16 mouse cellular contexts compared by ENCODE assay signal in the genomic region with DNA sequence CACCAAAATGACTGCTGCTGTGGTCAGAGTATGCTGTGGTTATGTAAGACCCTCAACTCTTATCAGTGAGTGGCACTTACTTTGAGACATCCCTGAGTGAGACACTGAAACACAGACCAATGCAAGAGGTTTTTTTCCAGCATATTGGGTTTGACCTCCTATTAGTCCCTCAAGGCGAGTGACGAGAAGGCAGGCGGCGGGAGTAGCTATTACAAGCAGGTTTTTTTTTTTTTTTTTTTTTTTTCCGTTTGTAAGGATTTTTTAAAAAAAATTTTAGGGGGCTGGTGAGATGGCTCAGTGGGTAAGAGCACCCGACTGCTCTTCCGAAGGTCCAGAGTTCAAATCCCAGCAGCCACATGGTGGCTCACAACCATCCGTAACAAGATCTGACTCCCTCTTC. TPM values are rescaled to one million over a fixed set of nuclear protein-coding genes. Genes with fewer than 3 reads are reported as not detected.
DNase-seq lines count a peak whose midpoint lies in the region; TF ChIP-seq lines count a peak whose summit lies in the region.
"Not testable (repeated sequence)": the region's sequence is repeated elsewhere in the genome, so short reads cannot be mapped to it uniquely, and the experiment has no call there.
"Had no signal": no experiment of that assay in that cellular context is flagged by ENCODE, and none has a peak within 500 bp of the region (broad histone marks: within the 10 kb centered on the region; RNA-seq: fewer than 3 reads in every experiment).

No protein-coding gene starts in this region.

- not testable (repeated sequence) for H3K27me3 ChIP-seq in CH12.LX (replicated peaks)

- not testable (repeated sequence) for H3K36me3 ChIP-seq in CH12.LX (replicated peaks in 1 of 2; ENCODE audit: control insufficient read depth in 1 of 2, insufficient read depth in 1 of 2, low read length in 1 of 2); ES-E14 (ENCODE audit: control insufficient read depth, insufficient read depth, low read length, poor library complexity, severe bottlenecking)

- not testable (repeated sequence) for H3K4me2 ChIP-seq in CH12.LX (ENCODE audit: insufficient read depth, low read depth, poor library complexity, severe bottlenecking)

- H3K9me3 ChIP-seq in CH12.LX (replicated peaks; ENCODE audit: low read length): peaks cover 20% of the 10 kb centered on the region
- H3K9me3 ChIP-seq in ES-E14 (ENCODE audit: control insufficient read depth, insufficient read depth, low read depth, low read length): not testable (repeated sequence)

- TF ChIP-seq POLR2A in CH12.LX (IDR thresholded peaks at IDR 0.05; ENCODE audit: low read depth, low read length): not testable (repeated sequence)

- in situ Hi-C loops in CH12.LX (cut with MboI; ENCODE audit: low pct_ligation_motif_present, low pct_unique_long_range_greater_than_20kb, low sequenced_read_pairs); ES-E14 (cut with MboI; ENCODE audit: low sequenced_read_pairs in 2 of 2, unreplicated experiment in 2 of 2): not testable (repeated sequence)

- H3K9ac ChIP-seq in CH12.LX (ENCODE audit: insufficient read depth, low read depth); ES-E14 (ENCODE audit: insufficient read depth, low read depth, low read length, poor library complexity, severe bottlenecking): not testable (repeated sequence)

- dilution Hi-C loops in CH12.LX (cut with MboI; ENCODE audit: extremely low pct_ligation_motif_present, extremely low pct_unique_long_range_greater_than_20kb, low sequenced_read_pairs): not testable (repeated sequence)

- not testable (repeated sequence) for H3K4me3 ChIP-seq in CH12.LX (replicated peaks in 1 of 3; ENCODE audit: low read depth in 2 of 3, low read length in 2 of 3, poor library complexity in 1 of 3); ES-E14 (ENCODE audit: insufficient read depth in 1 of 2, low read depth in 1 of 2, low read length in 2 of 2, poor library complexity in 1 of 2, severe bottlenecking in 1 of 2)

- TF ChIP-seq CTCF in CH12.LX (conservative IDR thresholded peaks at IDR 0.05 in 1 of 2, IDR thresholded peaks at IDR 0.05 in 1 of 2; ENCODE audit: low read depth in 2 of 2, low read length in 2 of 2): not testable (repeated sequence)

- not testable (repeated sequence) for TF ChIP-seq EP300 in CH12.LX (IDR thresholded peaks at IDR 0.05; ENCODE audit: low read length)

- TF ChIP-seq RAD21 in CH12.LX (IDR thresholded peaks at IDR 0.05; ENCODE audit: low read depth, low read length): not testable (repeated sequence)

- H3K4me1 ChIP-seq in CH12.LX (ENCODE audit: control insufficient read depth in 1 of 2, insufficient read depth in 2 of 2): peaks cover 12 to 42% of the 10 kb centered on the region in 2 experiments
- H3K4me1 ChIP-seq in ES-E14 (ENCODE audit: control insufficient read depth in 2 of 2, insufficient read depth in 2 of 2, low read length in 2 of 2, poor library complexity in 1 of 2): not testable (repeated sequence)

- H3K79me2 ChIP-seq in CH12.LX (replicated peaks; ENCODE audit: control insufficient read depth, extremely low read depth, insufficient read depth, poor library complexity, severe bottlenecking): not testable (repeated sequence)

- not testable (repeated sequence) for DNase-seq in CH12.LX (ENCODE audit: extremely low read depth); ES-E14 (ENCODE audit: low read depth, low spot score)
- peak; percentile 20 for DNase-seq in NIH3T3 (ENCODE audit: low read depth)

- H3K27ac ChIP-seq in CH12.LX (ENCODE audit: insufficient read depth, low read depth); ES-E14 (ENCODE audit: insufficient read depth, low read depth, low read length, poor library complexity, severe bottlenecking): not testable (repeated sequence)

TF ChIP-seq in CH12.LX, 34 proteins besides CTCF, POLR2A, EP300 and RAD21:
- TF ChIP-seq ZNF384 (IDR thresholded peaks at IDR 0.05; ENCODE audit: low read depth, low read length): peak; percentile 56; the same call in 1 of the 2 replicates

TF ChIP-seq in ES-E14, 5 proteins besides CTCF, POLR2A, EP300 and RAD21:
- TF ChIP-seq ZNF384 (IDR thresholded peaks at IDR 0.05; ENCODE audit: low read depth, low read length): peak; percentile 84

RNA-seq across cellular contexts. Expression of a gene that starts 24.7 kb away (rescaled TPM):
- 0.17 and 0.29 TPM in 2 replicates for total RNA-seq in CH12.LX (2012; rRNA removed)
- 0.32 and 0.42 TPM in 2 replicates for total RNA-seq in CH12.LX (2014; rRNA removed)
- polyA plus RNA-seq in CH12.LX (2012; ENCODE audit: insufficient read length, low read depth): not detected in 2 replicates
- 0.32 and 0.45 TPM in 2 replicates for total RNA-seq in ES-E14 (2012; rRNA removed)
- total RNA-seq: adrenal gland, adult 18-20 months; adrenal gland, adult 2 months; adrenal gland, postnatal 10 days; adrenal gland, postnatal 14 days; adrenal gland, postnatal 25 days; adrenal gland, postnatal 36 days; adrenal gland, postnatal 4 days; G1E; MEL had no signal
- polyA plus RNA-seq: activated CD4-positive, CD25-positive, alpha-beta regulatory T cell, adult 4 months; adrenal gland, adult 2 months; C2C12; CD4-positive, CD25-positive, alpha-beta regulatory T cell, adult 4 months; G1E; Patski had no signal

RNA-seq across cellular contexts. Expression of a gene that starts 33.8 kb away (rescaled TPM):
- 1.3 and 3.1 TPM in 2 replicates for total RNA-seq in CH12.LX (2012; rRNA removed)
- total RNA-seq in CH12.LX (2014; rRNA removed): 0.84 and 1.2 TPM in 2 replicates
- 3.2 TPM in 2 replicates for polyA plus RNA-seq in CH12.LX (2012; ENCODE audit: insufficient read length, low read depth)
- total RNA-seq in ES-E14 (2012; rRNA removed): 9.6 and 13.4 TPM in 2 replicates

RNA-seq across cellular contexts. Expression of a gene that starts 34.7 kb away (rescaled TPM):
- 111 and 132 TPM in 2 replicates for total RNA-seq in CH12.LX (2012; rRNA removed)
- total RNA-seq in CH12.LX (2014; rRNA removed): 147 and 151 TPM in 2 replicates
- 502 and 886 TPM in 2 replicates for polyA plus RNA-seq in CH12.LX (2012; ENCODE audit: insufficient read length, low read depth)
- total RNA-seq in ES-E14 (2012; rRNA removed): 76.1 and 89.8 TPM in 2 replicates
